Mouse (Mus musculus): ENCODE results near the gene Usp7.

Gene Usp7

GRCm38 (mm10) chr16:8724031-8724430, 68.1 kb downstream of the Usp7 start:
- no peak for DNase-seq (ENCODE audit: low read depth, low spot score)

GRCm38 (mm10) chr16:8720447-8720846, 71.7 kb downstream of the Usp7 start:
- no peak for DNase-seq (ENCODE audit: low read depth, low spot score)

GRCm38 (mm10) chr16:8717744-8718143, 74.4 kb downstream of the Usp7 start:
- DNase-seq (ENCODE audit: low read depth, low spot score): peak; percentile 41

GRCm38 (mm10) chr16:8716300-8716699, 75.8 kb downstream of the Usp7 start:
- no peak for DNase-seq (ENCODE audit: low read depth, low spot score)

- peak; percentile 3 for DNase-seq (ENCODE audit: low read depth, low spot score)
Observed at GRCm38 (mm10) chr16:8715513-8716080, 76.5 kb downstream of the Usp7 start.

GRCm38 (mm10) chr16:8714851-8715250, 77.3 kb downstream of the Usp7 start:
- no peak for DNase-seq (ENCODE audit: low read depth, low spot score)

- no peak for DNase-seq (ENCODE audit: low read depth, low spot score)
Observed at GRCm38 (mm10) chr16:8711998-8712397, 80.1 kb downstream of the Usp7 start.

- DNase-seq (ENCODE audit: low read depth, low spot score): no peak
Observed at GRCm38 (mm10) chr16:8700586-8700985, 91.5 kb downstream of the Usp7 start.

- no peak for DNase-seq (ENCODE audit: low read depth, low spot score)
Observed at GRCm38 (mm10) chr16:8699556-8699955, 92.6 kb downstream of the Usp7 start.

GRCm38 (mm10) chr16:8691206-8691605, 100.9 kb downstream of the Usp7 start:
- no peak for DNase-seq (ENCODE audit: low read depth, low spot score)

GRCm38 (mm10) chr16:8689979-8690656, 102.0 kb downstream of the Usp7 start:
- DNase-seq (ENCODE audit: low read depth, low spot score): no peak

GRCm38 (mm10) chr16:8687559-8688112, 104.5 kb downstream of the Usp7 start:
- no peak for DNase-seq (ENCODE audit: low read depth, low spot score)

- DNase-seq (ENCODE audit: low read depth, low spot score): no peak
Observed at GRCm38 (mm10) chr16:8686871-8687535, 105.1 kb downstream of the Usp7 start.

- DNase-seq (ENCODE audit: low read depth, low spot score): peak; percentile 75
Observed at GRCm38 (mm10) chr16:8686121-8686870, 105.8 kb downstream of the Usp7 start.

- no peak for DNase-seq (ENCODE audit: low read depth, low spot score)
Observed at GRCm38 (mm10) chr16:8685087-8685486, 107.0 kb downstream of the Usp7 start.

- DNase-seq (ENCODE audit: low read depth, low spot score): no peak
Observed at GRCm38 (mm10) chr16:8680470-8680869, 111.6 kb downstream of the Usp7 start, which contains the start of gene Gm5767. TSS of gene Gm5767 (plus strand) at chr16:8680770.

- DNase-seq (ENCODE audit: low read depth, low spot score): no peak
Observed at GRCm38 (mm10) chr16:8679780-8680179, 112.3 kb downstream of the Usp7 start.

- no peak for DNase-seq (ENCODE audit: low read depth, low spot score)
Observed at GRCm38 (mm10) chr16:8678676-8679075, 113.4 kb downstream of the Usp7 start.

- DNase-seq (ENCODE audit: low read depth, low spot score): no peak
Observed at GRCm38 (mm10) chr16:8678035-8678434, 114.1 kb downstream of the Usp7 start.

- DNase-seq (ENCODE audit: low read depth, low spot score): peak; percentile 58
Observed at GRCm38 (mm10) chr16:8676800-8677199, 115.3 kb downstream of the Usp7 start.

GRCm38 (mm10) chr16:8676228-8676627, 115.9 kb downstream of the Usp7 start:
- no peak for DNase-seq (ENCODE audit: low read depth, low spot score)

- no peak for DNase-seq (ENCODE audit: low read depth, low spot score)
Observed at GRCm38 (mm10) chr16:8675559-8675958, 116.5 kb downstream of the Usp7 start.

Measured in forelimb bud, embryonic 11.5 days (tissue).